In genomic region chr5:123993263-123994036, GRCm38 (mm10) we compare ENCODE assay signal across 8 mouse cellular contexts. TPM values are rescaled to one million over a fixed set of nuclear protein-coding genes. Genes with fewer than 3 reads are reported as not detected.
DNase-seq lines count a peak whose midpoint lies in the region; ATAC-seq lines count a peak whose summit lies in the region.

No protein-coding gene starts in this region.

- peak; percentile 65 for DNase-seq in cerebellum, adult 11 months
- peak; percentile 76 for DNase-seq in cerebellum, adult 9-11 months
- DNase-seq in heart, postnatal 14 days = peak; percentile 75 to 81
- peak; percentile 96 for DNase-seq in left cerebral cortex, postnatal 4 days
- DNase-seq in spleen, postnatal 4 days (ENCODE audit: low spot score in 2 of 2) = no peak
- DNase-seq in gastrocnemius, postnatal 10 days = no peak
- DNase-seq in embryo, embryonic 11 days = no peak

- intact Hi-C loops in heart, postnatal 14 days (cut with DNase I) = loop anchor here (2.0 to 5.0 kb wide), 2 partner anchors 19 to 166 kb away; no protein-coding TSS in a partner anchor
- intact Hi-C loops in left cerebral cortex, postnatal 4 days (cut with DNase I) = loop anchor here (5.0 kb wide), 1 partner anchor 46 kb away; no protein-coding TSS in a partner anchor

- no peak for ATAC-seq in cerebellum, adult (ENCODE audit: insufficient number of reproducible peaks, low FRiP score, low TSS enrichment)

RNA-seq across cellular contexts. Expression of gene Hip1r, which starts 20.0 kb away (rescaled TPM):
- 10 to 100 TPM; 23.2 to 25.0 TPM for total RNA-seq in heart, postnatal 14 days (2021)
- 10 to 100 TPM; 83.2 to 84.8 TPM for total RNA-seq in left cerebral cortex, postnatal 4 days (2021)
- 1 to 10 TPM; 8.2 to 9.0 TPM for total RNA-seq in gastrocnemius, postnatal 10 days (2021)

RNA-seq across cellular contexts. Expression of gene Vps37b, which starts 38.6 kb away (rescaled TPM):
- 10 to 100 TPM; 22.2 to 22.7 TPM for total RNA-seq in heart, postnatal 14 days (2021)
- total RNA-seq in left cerebral cortex, postnatal 4 days (2021) = 10 to 100 TPM; 46.2 to 49.9 TPM
- 10 to 100 TPM; 11.9 to 13.4 TPM for total RNA-seq in gastrocnemius, postnatal 10 days (2021)

Comparison
In these comparisons a context has a peak if more than half of its experiments do, and no peak if none do; other contexts are left out.
1. DNase-seq: peak in cerebellum, adult 11 months (single experiment), cerebellum, adult 9-11 months (single experiment), heart, postnatal 14 days (2 of 2) and left cerebral cortex, postnatal 4 days (single experiment); none in spleen, postnatal 4 days (0 of 2), gastrocnemius, postnatal 10 days (single experiment) and embryo, embryonic 11 days (single experiment).